Mouse (Mus musculus): ENCODE measurements around the gene Dcaf5. TPM values are rescaled to one million over a fixed set of nuclear protein-coding genes. Genes with fewer than 3 reads are reported as not detected.
A peak's percentile ranks its signal among the peaks of the same experiment; 100 is the strongest.
"Not testable (repeated sequence)": the region's sequence is repeated elsewhere in the genome, so short reads cannot be mapped to it uniquely, and the experiment has no call there.

The Dcaf5 gene
- polyA plus RNA-seq, 1 experiment = 97.1 TPM

- Histone ChIP-seq H3K27ac (ENCODE audit: control insufficient read depth, insufficient read depth, low read depth, low read length) (peak within 1 kb of the TSS; percentile 97), H3K27me3 (ENCODE audit: control insufficient read depth, insufficient read depth, low read length) (no peaks in the 10 kb centered on the region), H3K4me3 (ENCODE audit: control insufficient read depth, low read depth, low read length) (peak within 1 kb of the TSS; percentile 99), H3K4me1 (ENCODE audit: control insufficient read depth, insufficient read depth, low read length) (peaks cover 3% of the 10 kb centered on the region; the same call in 1 of the 2 replicates), H3K36me3 (ENCODE audit: control insufficient read depth, insufficient read depth, low read length) (no peaks in the 10 kb centered on the region)
- TF ChIP-seq CTCF (IDR thresholded peaks at IDR 0.05; ENCODE audit: control insufficient read depth, insufficient read depth, insufficient replicate concordance, low read depth, low read length) = no peak
- TF ChIP-seq POLR2A (IDR thresholded peaks at IDR 0.05; ENCODE audit: control insufficient read depth, low read depth, low read length) = peak; percentile 82
These were observed 26.7 kb upstream of the Dcaf5 start, which contains the start of gene Exd2 for GRCm38 (mm10) chr12:80462942-80463651. Exd2 (plus strand) TSS chr12:80463095.

DNA sequence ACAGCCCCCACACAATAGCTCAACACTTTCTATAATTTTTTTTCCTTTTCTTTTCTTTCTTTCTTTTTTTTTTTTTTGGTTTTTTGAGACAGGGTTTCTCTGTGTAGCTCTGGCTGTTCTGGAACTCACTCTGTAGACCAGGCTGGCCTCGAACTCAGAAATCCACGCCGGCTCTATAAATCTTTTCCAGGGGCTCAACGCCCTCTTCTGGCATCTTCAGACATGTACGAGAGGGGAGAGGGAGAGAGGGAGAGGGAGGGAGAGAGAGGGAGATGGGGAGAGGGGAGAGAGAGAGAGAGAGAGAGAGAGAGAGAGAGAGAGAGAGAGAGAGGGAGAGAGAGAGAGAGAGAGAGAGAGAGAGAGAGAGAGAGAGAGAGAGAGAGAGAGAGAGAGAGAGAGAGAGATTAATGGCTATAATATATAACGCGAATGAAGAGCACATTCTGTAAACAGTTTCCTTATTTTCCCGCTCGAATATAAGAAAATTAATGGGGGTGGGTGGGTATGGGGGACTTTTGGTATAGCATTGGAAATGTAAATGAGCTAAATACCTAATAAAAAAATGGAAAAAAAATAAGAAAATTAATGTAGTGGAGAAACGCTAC, 26.0 kb upstream of the Dcaf5 start:
- peak overlapping the region; percentile 97 for H3K27ac ChIP-seq (ENCODE audit: control insufficient read depth, insufficient read depth, low read depth, low read length)
- H3K27me3 ChIP-seq (ENCODE audit: control insufficient read depth, insufficient read depth, low read length); H3K4me1 ChIP-seq (ENCODE audit: control insufficient read depth, insufficient read depth, low read length); H3K36me3 ChIP-seq (ENCODE audit: control insufficient read depth, insufficient read depth, low read length): not testable (repeated sequence)
- H3K4me3 ChIP-seq (ENCODE audit: control insufficient read depth, low read depth, low read length) = peak overlapping the region; percentile 99

GRCm38 (mm10) chr12:80458033-80458432, 21.6 kb upstream of the Dcaf5 start:
- Histone ChIP-seq H3K4me1 (ENCODE audit: control insufficient read depth, insufficient read depth, low read length) (no peaks in the 10 kb centered on the region), H3K27ac (ENCODE audit: control insufficient read depth, insufficient read depth, low read depth, low read length) (no peak overlapping the region), H3K4me3 (ENCODE audit: control insufficient read depth, low read depth, low read length) (no peak overlapping the region), H3K36me3 (ENCODE audit: control insufficient read depth, insufficient read depth, low read length) (no peaks in the 10 kb centered on the region), H3K27me3 (ENCODE audit: control insufficient read depth, insufficient read depth, low read length) (no peaks in the 10 kb centered on the region)
- TF ChIP-seq CTCF (IDR thresholded peaks at IDR 0.05; ENCODE audit: control insufficient read depth, insufficient read depth, insufficient replicate concordance, low read depth, low read length) (no peak), POLR2A (IDR thresholded peaks at IDR 0.05; ENCODE audit: control insufficient read depth, low read depth, low read length) (no peak)

DNA sequence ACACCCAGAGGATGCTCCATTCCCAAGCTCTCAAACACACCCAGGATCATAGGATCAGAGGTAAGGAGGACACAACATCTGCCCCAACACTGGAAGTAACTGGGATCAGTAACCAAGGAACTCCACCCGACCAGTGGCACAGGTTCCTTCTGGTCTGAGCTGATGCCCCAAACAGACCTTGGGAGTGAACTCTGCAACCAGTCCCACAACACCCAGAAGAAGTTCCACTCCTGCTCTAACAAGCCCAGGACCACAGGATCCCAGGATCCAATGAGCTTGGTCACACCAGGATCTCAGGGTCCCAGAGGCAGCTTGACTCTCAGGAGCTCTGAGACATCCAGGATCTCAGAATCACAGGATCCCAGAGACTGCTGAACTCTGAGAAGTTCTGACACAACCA, 17.1 kb upstream of the Dcaf5 start:
- no peaks in the 10 kb centered on the region for H3K27me3 ChIP-seq (ENCODE audit: control insufficient read depth, insufficient read depth, low read length)
- no peak overlapping the region for H3K4me3 ChIP-seq (ENCODE audit: control insufficient read depth, low read depth, low read length)
- no peaks in the 10 kb centered on the region for H3K36me3 ChIP-seq (ENCODE audit: control insufficient read depth, insufficient read depth, low read length)
- no peaks in the 10 kb centered on the region for H3K4me1 ChIP-seq (ENCODE audit: control insufficient read depth, insufficient read depth, low read length)
- no peak overlapping the region for H3K27ac ChIP-seq (ENCODE audit: control insufficient read depth, insufficient read depth, low read depth, low read length)
- TF ChIP-seq POLR2A (IDR thresholded peaks at IDR 0.05; ENCODE audit: control insufficient read depth, low read depth, low read length) = no peak
- no peak for TF ChIP-seq CTCF (IDR thresholded peaks at IDR 0.05; ENCODE audit: control insufficient read depth, insufficient read depth, insufficient replicate concordance, low read depth, low read length)

DNA sequence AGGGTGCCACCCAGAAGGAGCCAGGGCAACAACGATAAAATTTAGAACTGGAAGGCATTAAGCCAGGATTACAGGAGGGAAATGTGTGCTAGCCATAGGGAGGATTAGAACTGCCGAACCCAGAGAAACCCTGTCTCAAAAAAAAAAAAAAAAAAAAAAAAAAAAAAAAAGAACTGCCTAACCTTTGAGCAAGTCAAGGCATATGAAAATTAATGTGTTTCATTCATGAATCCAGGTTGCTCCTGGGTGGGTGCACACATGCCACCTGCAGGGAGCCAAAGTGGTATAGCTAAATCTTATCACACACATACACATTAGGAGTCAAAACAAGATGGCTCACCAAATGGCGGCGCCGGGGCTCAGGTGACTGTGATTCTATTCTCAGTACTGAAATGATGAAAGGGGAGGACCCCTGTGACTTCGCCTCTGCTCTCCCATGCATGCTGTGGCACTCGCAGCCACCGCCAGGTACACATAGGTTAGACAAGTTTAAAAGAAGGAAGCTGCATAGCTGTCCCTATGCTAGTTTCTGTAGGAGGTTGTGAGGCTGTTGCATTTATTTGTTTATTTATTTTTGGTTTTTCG, 8.2 kb upstream of the Dcaf5 start:
- Histone ChIP-seq H3K27ac (ENCODE audit: control insufficient read depth, insufficient read depth, low read depth, low read length) (no peak overlapping the region), H3K27me3 (ENCODE audit: control insufficient read depth, insufficient read depth, low read length) (no peaks in the 10 kb centered on the region), H3K4me3 (ENCODE audit: control insufficient read depth, low read depth, low read length) (no peak overlapping the region), H3K36me3 (ENCODE audit: control insufficient read depth, insufficient read depth, low read length) (no peaks in the 10 kb centered on the region), H3K4me1 (ENCODE audit: control insufficient read depth, insufficient read depth, low read length) (no peaks in the 10 kb centered on the region; the same call in 1 of the 2 replicates)
- TF ChIP-seq POLR2A (IDR thresholded peaks at IDR 0.05; ENCODE audit: control insufficient read depth, low read depth, low read length) = no peak
- TF ChIP-seq CTCF (IDR thresholded peaks at IDR 0.05; ENCODE audit: control insufficient read depth, insufficient read depth, insufficient replicate concordance, low read depth, low read length) = no peak

DNA sequence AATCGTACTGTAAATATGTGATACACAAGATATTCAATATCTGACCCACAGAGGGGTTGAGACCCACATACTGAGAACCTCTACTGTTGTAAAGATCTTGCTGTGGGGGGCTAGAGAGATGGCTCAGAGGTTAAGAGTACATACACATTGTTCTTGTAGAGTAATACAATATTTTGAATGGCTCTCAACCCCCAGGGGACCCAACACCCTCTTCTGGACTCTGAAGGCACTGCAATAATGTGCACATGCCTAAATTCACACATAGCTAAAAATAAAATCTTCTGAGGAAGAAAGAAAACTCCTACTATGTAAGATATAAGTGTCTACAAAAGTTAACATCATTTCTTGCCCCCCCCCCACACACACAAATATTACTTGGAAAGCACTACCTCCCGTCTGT, 4.6 kb upstream of the Dcaf5 start:
- H3K4me3 ChIP-seq (ENCODE audit: control insufficient read depth, low read depth, low read length) = no peak overlapping the region
- no peaks in the 10 kb centered on the region for H3K27me3 ChIP-seq (ENCODE audit: control insufficient read depth, insufficient read depth, low read length)
- no peaks in the 10 kb centered on the region for H3K36me3 ChIP-seq (ENCODE audit: control insufficient read depth, insufficient read depth, low read length)
- no peaks in the 10 kb centered on the region; the same call in 1 of the 2 replicates for H3K4me1 ChIP-seq (ENCODE audit: control insufficient read depth, insufficient read depth, low read length)
- TF ChIP-seq POLR2A (IDR thresholded peaks at IDR 0.05; ENCODE audit: control insufficient read depth, low read depth, low read length) (no peak), CTCF (IDR thresholded peaks at IDR 0.05; ENCODE audit: control insufficient read depth, insufficient read depth, insufficient replicate concordance, low read depth, low read length) (no peak)
- H3K27ac ChIP-seq (ENCODE audit: control insufficient read depth, insufficient read depth, low read depth, low read length) = no peak overlapping the region

DNA sequence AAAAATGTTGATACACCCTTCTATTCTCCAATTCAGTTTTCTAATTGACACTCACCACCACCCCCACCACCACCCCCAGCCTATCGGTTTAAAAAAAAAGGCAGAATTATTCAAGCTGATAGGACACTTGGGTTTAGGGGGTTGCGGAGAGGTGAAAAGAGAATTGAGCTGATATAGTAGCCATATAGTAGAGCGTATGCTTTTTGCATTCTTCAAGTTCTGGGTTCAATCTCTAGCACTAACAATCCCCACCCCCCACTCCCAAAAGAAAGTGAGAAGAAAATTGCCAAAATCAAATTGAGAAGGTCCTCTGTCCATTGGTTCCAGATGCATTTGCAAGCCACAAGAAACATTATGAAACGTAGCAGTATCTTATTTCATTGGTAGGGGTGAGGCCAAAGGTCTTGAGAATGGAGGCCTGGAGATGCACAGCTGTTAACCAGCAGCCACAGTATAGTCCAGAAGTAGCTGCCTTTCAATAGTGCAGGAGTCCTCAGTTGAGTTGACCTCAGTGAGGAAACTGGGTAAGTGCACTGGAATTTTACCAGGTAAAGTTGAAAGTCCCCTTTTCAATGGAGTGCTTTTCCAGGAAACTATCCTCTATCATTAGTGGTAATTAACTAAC, 762 bp upstream of the Dcaf5 start:
- Histone ChIP-seq H3K36me3 (ENCODE audit: control insufficient read depth, insufficient read depth, low read length) (no peaks in the 10 kb centered on the region), H3K4me1 (ENCODE audit: control insufficient read depth, insufficient read depth, low read length) (peaks cover 3% of the 10 kb centered on the region), H3K27ac (ENCODE audit: control insufficient read depth, insufficient read depth, low read depth, low read length) (peak overlapping the region; percentile 94), H3K4me3 (ENCODE audit: control insufficient read depth, low read depth, low read length) (peak overlapping the region; percentile 100), H3K27me3 (ENCODE audit: control insufficient read depth, insufficient read depth, low read length) (no peaks in the 10 kb centered on the region)
- TF ChIP-seq POLR2A (IDR thresholded peaks at IDR 0.05; ENCODE audit: control insufficient read depth, low read depth, low read length) (no peak), CTCF (IDR thresholded peaks at IDR 0.05; ENCODE audit: control insufficient read depth, insufficient read depth, insufficient replicate concordance, low read depth, low read length) (no peak)
